Mouse (Mus musculus): Measurements from ENCODE around the gene Usp30. TPM values are rescaled to one million over a fixed set of nuclear protein-coding genes. Genes with fewer than 3 reads are reported as not detected.
A peak's percentile ranks its signal among the peaks of the same experiment; 100 is the strongest.

Usp30 gene
- total RNA-seq, 2 experiments from 2014 or later, result 8.4 to 9.3 TPM

- Histone ChIP-seq H3K4me3 (no peak overlapping the region), H3K27ac (no peak overlapping the region)
- no peak for DNase-seq
- no peak for TF ChIP-seq CTCF (IDR thresholded peaks at IDR 0.05)
- intact Hi-C loops (cut with DNase I), result no loop called here
These were observed 7.0 kb downstream of the Usp30 start for GRCm38 (mm10) chr5:114072262-114072661.

GRCm38 (mm10) chr5:114077009-114077408 lies 11.7 kb downstream of the Usp30 start:
- no peak for TF ChIP-seq CTCF (IDR thresholded peaks at IDR 0.05)
- no peak for DNase-seq
- intact Hi-C loops (cut with DNase I), result no loop called here
- H3K27ac ChIP-seq, result no peak overlapping the region
- no peak overlapping the region for H3K4me3 ChIP-seq

GRCm38 (mm10) chr5:114085501-114085900 lies 20.2 kb downstream of the Usp30 start:
- no peak for DNase-seq
- no peak for TF ChIP-seq CTCF (IDR thresholded peaks at IDR 0.05)
- no peak overlapping the region for H3K4me3 ChIP-seq
- no peak overlapping the region for H3K27ac ChIP-seq
- intact Hi-C loops (cut with DNase I), result no loop called here

- TF ChIP-seq CTCF (IDR thresholded peaks at IDR 0.05), result no peak
- H3K4me3 ChIP-seq, result no peak overlapping the region
- no peak overlapping the region for H3K27ac ChIP-seq
- no peak for DNase-seq
- intact Hi-C loops (cut with DNase I), result no loop called here
These were observed 22.7 kb downstream of the Usp30 start for GRCm38 (mm10) chr5:114087875-114088480.

- TF ChIP-seq CTCF (IDR thresholded peaks at IDR 0.05), result no peak
- no peak overlapping the region for H3K27ac ChIP-seq
- intact Hi-C loops (cut with DNase I), result no loop called here
- no peak overlapping the region for H3K4me3 ChIP-seq
- no peak for DNase-seq
These were observed 25.3 kb downstream of the Usp30 start for GRCm38 (mm10) chr5:114090421-114091013.

GRCm38 (mm10) chr5:114091057-114091807 lies 26.0 kb downstream of the Usp30 start, which contains the start of gene Svop:
TSS of gene Svop (minus strand) at chr5:114091570.
- peak; percentile 72 for DNase-seq
- Histone ChIP-seq H3K4me3 (no peak within 1 kb of the TSS), H3K27ac (no peak within 1 kb of the TSS)
- TF ChIP-seq CTCF (IDR thresholded peaks at IDR 0.05), result no peak
- intact Hi-C loops (cut with DNase I), result no loop called here

- Histone ChIP-seq H3K4me3 (peak overlapping the region; percentile 82), H3K27ac (peak overlapping the region; percentile 89)
- peak; percentile 92 for DNase-seq
- intact Hi-C loops (cut with DNase I), result no loop called here
- peak; percentile 4; the same call in 1 of the 2 replicates for TF ChIP-seq CTCF (IDR thresholded peaks at IDR 0.05)
These were observed 34.6 kb downstream of the Usp30 start for GRCm38 (mm10) chr5:114099709-114100389.

GRCm38 (mm10) chr5:114100390-114101099 lies 35.3 kb downstream of the Usp30 start:
- Histone ChIP-seq H3K4me3 (peak overlapping the region; percentile 82), H3K27ac (peak overlapping the region; percentile 89)
- intact Hi-C loops (cut with DNase I), result no loop called here
- TF ChIP-seq CTCF (IDR thresholded peaks at IDR 0.05), result no peak
- DNase-seq, result no peak

- intact Hi-C loops (cut with DNase I), result no loop called here
- no peak for DNase-seq
- Histone ChIP-seq H3K27ac (no peak overlapping the region), H3K4me3 (no peak overlapping the region)
- TF ChIP-seq CTCF (IDR thresholded peaks at IDR 0.05), result no peak
These were observed 36.6 kb downstream of the Usp30 start for GRCm38 (mm10) chr5:114101873-114102272.

- H3K4me3 ChIP-seq, result no peak overlapping the region
- no peak for TF ChIP-seq CTCF (IDR thresholded peaks at IDR 0.05)
- intact Hi-C loops (cut with DNase I), result no loop called here
- no peak overlapping the region for H3K27ac ChIP-seq
- DNase-seq, result no peak
These were observed 37.5 kb downstream of the Usp30 start for GRCm38 (mm10) chr5:114102807-114103206.

- Histone ChIP-seq H3K4me3 (no peak overlapping the region), H3K27ac (no peak overlapping the region)
- intact Hi-C loops (cut with DNase I), result no loop called here
- DNase-seq, result no peak
- TF ChIP-seq CTCF (IDR thresholded peaks at IDR 0.05), result no peak
These were observed 41.2 kb downstream of the Usp30 start for GRCm38 (mm10) chr5:114106391-114106935.

GRCm38 (mm10) chr5:114113334-114113733 lies 48.1 kb downstream of the Usp30 start:
- intact Hi-C loops (cut with DNase I), result no loop called here
- no peak overlapping the region for H3K27ac ChIP-seq
- no peak for TF ChIP-seq CTCF (IDR thresholded peaks at IDR 0.05)
- no peak overlapping the region for H3K4me3 ChIP-seq
- no peak for DNase-seq

Data from gastrocnemius, adult 2 months (tissue).